Mouse (Mus musculus) WW6 (cell line): ENCODE data around the gene Kcnma1.

Experiments
- DNase-seq: peaks from one replicate; pipeline ENCODE4 v3.0.0-alpha.2; 2013; ENCODE audit warnings: low read depth, low spot score

Kcnma1 gene

DNA sequence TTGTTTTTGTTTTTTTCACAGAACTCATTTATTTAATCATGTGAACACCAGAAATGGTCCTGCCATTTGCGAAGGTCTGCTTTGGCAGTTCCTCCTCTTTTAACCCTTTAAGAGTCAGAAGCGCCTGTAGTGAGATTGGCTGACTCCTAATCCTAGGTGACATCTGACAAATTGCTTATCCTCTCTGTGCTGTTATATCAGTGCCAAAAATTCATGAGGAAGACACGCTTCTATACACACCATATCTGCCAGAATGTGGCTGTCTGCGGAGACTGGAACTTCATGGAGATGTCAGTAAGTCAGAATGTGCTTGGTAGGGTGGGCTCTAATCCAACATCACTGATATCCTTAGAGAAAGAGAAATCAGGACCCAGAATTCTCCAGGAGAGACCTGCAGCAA lies 157.3 kb downstream of the Kcnma1 start:
- no peak for DNase-seq

GRCm38 (mm10) chr14:23854946-23855345 lies 159.3 kb downstream of the Kcnma1 start:
- no peak for DNase-seq

GRCm38 (mm10) chr14:23848529-23849141 lies 165.7 kb downstream of the Kcnma1 start:
- no peak for DNase-seq

- DNase-seq, result no peak
Measured at GRCm38 (mm10) chr14:23846706-23847105, 167.6 kb downstream of the Kcnma1 start.

- DNase-seq, result no peak
Measured at GRCm38 (mm10) chr14:23842025-23842424, 172.3 kb downstream of the Kcnma1 start.

GRCm38 (mm10) chr14:23839613-23840012 lies 174.7 kb downstream of the Kcnma1 start:
- no peak for DNase-seq

GRCm38 (mm10) chr14:23835387-23836111 lies 178.7 kb downstream of the Kcnma1 start:
- no peak for DNase-seq

DNA sequence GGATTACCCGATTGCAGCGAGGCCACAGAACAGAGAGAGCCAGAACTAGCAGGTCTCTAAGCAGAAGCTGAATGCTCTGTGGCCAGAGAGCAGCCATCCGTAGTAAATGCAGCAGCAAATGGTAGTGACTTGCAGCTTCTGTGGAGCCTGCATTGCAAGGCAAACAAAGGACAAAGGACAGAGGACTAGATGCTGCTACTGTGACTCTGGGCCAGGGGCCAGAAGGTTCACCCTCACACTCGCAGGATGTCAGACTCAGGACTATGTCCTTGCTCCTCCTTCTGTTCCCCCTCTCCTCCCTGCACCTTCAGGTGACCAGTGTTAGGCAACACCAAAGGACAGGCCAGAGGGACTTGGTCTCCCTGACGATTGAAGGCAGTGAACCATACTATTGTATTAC lies 183.0 kb downstream of the Kcnma1 start:
- no peak for DNase-seq

DNA sequence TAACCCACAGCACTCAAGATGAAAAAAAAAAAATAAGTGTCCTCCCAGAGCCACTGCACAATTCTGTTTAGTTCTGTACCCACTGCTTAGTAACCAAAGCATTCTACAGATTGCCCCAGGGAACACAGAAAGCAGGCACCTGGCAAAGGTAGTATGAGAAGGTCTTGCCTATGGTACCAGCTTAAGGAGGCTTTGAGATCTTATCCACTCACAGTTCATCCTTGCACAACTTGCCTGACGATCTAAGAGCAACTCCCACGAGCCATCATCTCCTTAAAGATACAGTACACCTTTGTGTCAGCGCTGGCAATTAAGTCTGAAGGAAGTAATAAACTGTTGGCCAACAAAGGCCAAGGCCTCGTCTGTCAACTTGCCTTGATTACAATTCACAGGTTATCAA lies 184.0 kb downstream of the Kcnma1 start:
- no peak for DNase-seq

GRCm38 (mm10) chr14:23828711-23829320 lies 185.5 kb downstream of the Kcnma1 start:
- DNase-seq, result no peak

DNA sequence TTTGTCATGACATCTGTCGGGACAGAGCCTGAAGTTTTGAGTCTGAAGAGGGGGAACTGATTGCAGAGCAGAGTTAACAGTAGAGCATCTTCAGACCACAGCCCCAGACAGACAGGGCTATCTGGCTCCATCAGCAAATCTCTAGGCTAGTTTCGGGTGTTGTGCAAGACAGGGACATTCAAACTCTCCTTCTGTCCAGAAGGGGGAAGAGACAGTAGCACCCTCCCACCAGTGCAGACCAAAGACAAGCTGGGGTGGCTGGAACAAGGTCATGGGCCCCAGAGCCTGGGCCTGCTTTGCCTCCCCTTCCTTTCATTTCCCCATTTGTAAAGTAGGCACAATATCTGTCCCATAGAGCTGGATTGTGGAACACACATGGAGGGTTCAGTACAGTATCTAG lies 189.4 kb downstream of the Kcnma1 start:
- DNase-seq, result no peak

- DNase-seq, result no peak
Measured at GRCm38 (mm10) chr14:23824267-23824666, 190.0 kb downstream of the Kcnma1 start.

DNA sequence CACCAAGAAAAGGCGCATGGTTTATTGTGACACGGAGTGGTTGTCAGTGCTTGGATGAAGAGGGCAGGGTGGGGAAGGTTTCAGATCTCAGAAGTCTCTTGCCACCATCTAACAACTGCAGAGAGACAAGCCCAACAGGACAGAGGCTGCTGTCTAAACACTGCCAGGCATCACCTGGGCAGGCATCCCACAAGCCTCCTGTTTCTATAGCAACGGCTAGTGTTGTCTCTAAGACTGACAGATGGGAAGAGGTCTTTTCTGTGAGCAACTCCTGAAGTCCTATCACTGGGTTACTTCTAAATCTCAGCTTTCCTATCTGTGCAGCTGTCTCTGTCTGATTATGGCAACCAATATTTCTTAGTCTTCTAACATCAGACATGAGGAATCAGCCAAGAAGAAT lies 196.7 kb downstream of the Kcnma1 start:
- DNase-seq, result no peak

DNA sequence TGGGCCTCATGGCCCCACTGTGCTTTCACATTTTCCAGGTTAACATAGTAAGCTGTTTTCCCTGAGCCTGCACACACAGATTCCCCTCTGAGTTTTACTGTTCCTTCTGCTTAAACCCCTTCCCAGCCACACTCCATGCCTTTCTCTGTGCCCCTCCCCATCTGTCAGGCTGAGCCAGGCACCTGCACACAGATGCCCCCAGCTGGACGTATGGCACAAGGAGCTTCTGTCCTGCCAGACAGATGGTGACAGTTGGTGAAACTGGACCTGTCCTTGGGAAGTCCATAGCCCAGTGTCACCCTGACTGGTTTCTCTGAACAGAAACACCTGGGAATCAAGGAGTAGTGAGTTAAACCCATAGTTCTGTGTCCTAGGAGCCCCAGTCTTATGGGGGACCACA lies 204.2 kb downstream of the Kcnma1 start:
- no peak for DNase-seq

- no peak for DNase-seq
Measured at GRCm38 (mm10) chr14:23809124-23809523, 205.2 kb downstream of the Kcnma1 start.

GRCm38 (mm10) chr14:23806378-23806777 lies 207.9 kb downstream of the Kcnma1 start:
- no peak for DNase-seq

GRCm38 (mm10) chr14:23796878-23797277 lies 217.4 kb downstream of the Kcnma1 start:
- no peak for DNase-seq

- no peak for DNase-seq
Measured at GRCm38 (mm10) chr14:23792674-23793073, 221.6 kb downstream of the Kcnma1 start.

DNA sequence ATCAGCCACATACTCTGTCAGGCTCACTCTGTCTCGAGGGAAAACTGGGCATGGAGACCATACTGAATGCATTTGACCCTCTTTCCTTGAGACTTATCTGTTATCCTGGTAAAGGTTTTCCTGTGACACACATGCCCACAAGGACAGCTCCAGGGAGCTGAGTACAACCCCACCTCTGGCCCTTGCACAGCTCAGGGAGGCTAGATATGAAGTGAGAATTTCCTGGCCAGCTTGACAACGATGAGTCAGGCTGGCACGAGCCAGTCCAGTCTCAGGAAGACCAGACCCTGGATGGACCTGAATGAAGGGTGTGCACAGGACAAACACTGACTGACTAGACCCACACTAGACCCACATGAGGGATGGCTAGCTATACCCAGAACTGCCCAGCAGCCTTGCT lies 222.2 kb downstream of the Kcnma1 start:
- no peak for DNase-seq

GRCm38 (mm10) chr14:23791261-23791691 lies 223.0 kb downstream of the Kcnma1 start:
- peak; percentile 3 for DNase-seq

DNA sequence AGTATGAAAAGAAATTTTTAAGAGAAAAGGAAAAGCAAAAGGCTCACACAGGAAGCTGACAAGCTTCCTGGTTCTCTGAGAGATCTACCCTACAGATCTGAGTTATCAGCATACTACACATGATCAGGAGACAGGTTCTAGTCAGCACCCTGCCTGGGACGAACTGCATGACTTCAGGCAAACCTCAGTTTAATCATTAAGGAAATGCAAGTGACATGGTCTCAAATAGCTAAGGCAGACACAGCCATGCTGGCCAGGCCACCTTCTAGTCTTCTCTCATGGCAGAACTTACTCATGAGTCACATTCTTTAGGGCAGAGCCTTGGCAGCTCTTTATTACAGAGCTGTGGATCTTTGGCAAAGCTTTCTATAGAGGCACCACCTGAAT lies 227.6 kb downstream of the Kcnma1 start:
- no peak for DNase-seq

- no peak for DNase-seq
Measured at GRCm38 (mm10) chr14:23785921-23786686, 228.2 kb downstream of the Kcnma1 start.
